Mouse (Mus musculus): ENCODE results near the gene Cpa1.

GRCm38 (mm10) chr6:30605111-30605510 is 33.9 kb upstream of the Cpa1 start:
- TF ChIP-seq CTCF (IDR thresholded peaks at IDR 0.05; ENCODE audit: control insufficient read depth, insufficient read depth, insufficient replicate concordance, low read depth, low read length) (no peak), POLR2A (IDR thresholded peaks at IDR 0.05; ENCODE audit: control insufficient read depth, low read depth, low read length) (no peak)
